Mouse (Mus musculus) gastrocnemius, postnatal 36 days (tissue): Measurements from ENCODE around the gene Carnmt1. TPM values are rescaled to one million over a fixed set of nuclear protein-coding genes. Genes with fewer than 3 reads are reported as not detected.

Source experiments
- DNase-seq, 2 experiments: peaks; one replicate each; pipeline ENCODE4 v3.0.0; 2022
- intact Hi-C: fragments of 180-260 bp; cut with DNase I; formaldehyde crosslinking; loops from one replicate; pipeline ENCODE4 v1.15.1; 2025
- long read RNA-seq, 2 experiments: library from polyadenylated mRNA; stranded (forward); transcript quantifications; one replicate each; pipeline ENCODE4 v2.0.0; 2021
- total RNA-seq, 2 experiments: library from RNA; stranded (reverse); gene quantifications; 2 replicates each; pipeline ENCODE4 v1.2.3; 2021

The Carnmt1 gene
- total RNA-seq = 100 to 1,000 TPM; 125 to 136 TPM
- long read RNA-seq, experiment 1, full-length matches to known transcripts = 152 of 208 reads
- long read RNA-seq, experiment 1, partial matches to known transcripts = 3 of 208 reads
- long read RNA-seq, experiment 1, other reads (novel, unspliced or antisense) = 53 of 208 reads
- long read RNA-seq, experiment 2, full-length matches to known transcripts = 164 of 226 reads
- long read RNA-seq, experiment 2, partial matches to known transcripts = 3 of 226 reads
- long read RNA-seq, experiment 2, other reads (novel, unspliced or antisense) = 59 of 226 reads

- intact Hi-C loops = no loop called here
- DNase-seq = peak; percentile 99
These were observed at the start of gene Carnmt1 for GRCm38 (mm10) chr19:18670608-18671007. Carnmt1 (plus strand) TSS chr19:18670764.

GRCm38 (mm10) chr19:18623894-18624293 is 46.7 kb upstream of the Carnmt1 start:
- intact Hi-C loops = no loop called here
- DNase-seq = no peak

- intact Hi-C loops = no loop called here
These were observed 41.0 kb upstream of the Carnmt1 start for GRCm38 (mm10) chr19:18629589-18629988.

GRCm38 (mm10) chr19:18630221-18631119 is 40.1 kb upstream of the Carnmt1 start:
- DNase-seq = peak in 1 of 2 experiments; percentile 31
- intact Hi-C loops = no loop called here

More at GRCm38 (mm10) chr19:18629589-18629988, 41.0 kb upstream of the Carnmt1 start:
- no peak for DNase-seq

- DNase-seq = peak; percentile 68
- intact Hi-C loops = no loop called here
These were observed 39.4 kb upstream of the Carnmt1 start for GRCm38 (mm10) chr19:18631161-18631643.

GRCm38 (mm10) chr19:18631644-18632219 is 38.8 kb upstream of the Carnmt1 start, which contains the start of the genes Ostf1 and Nmrk1:
Ostf1 (minus strand) TSS chr19:18631823.
Nmrk1 (plus strand) TSS chr19:18631950.
- intact Hi-C loops = no loop called here
- peak; percentile 97 for DNase-seq

- no peak for DNase-seq
These were observed 38.1 kb upstream of the Carnmt1 start for GRCm38 (mm10) chr19:18632231-18633185.

GRCm38 (mm10) chr19:18637954-18638353 is 32.6 kb upstream of the Carnmt1 start:
- DNase-seq = no peak
- intact Hi-C loops = loop anchor here (5.0 kb wide), 1 partner anchor 199 kb away; no protein-coding TSS in a partner anchor

More at GRCm38 (mm10) chr19:18632231-18633185, 38.1 kb upstream of the Carnmt1 start:
- intact Hi-C loops = no loop called here

GRCm38 (mm10) chr19:18638949-18639348 is 31.6 kb upstream of the Carnmt1 start:
- intact Hi-C loops = loop anchor here (5.0 kb wide), 1 partner anchor 198 kb away; no protein-coding TSS in a partner anchor
- no peak for DNase-seq

GRCm38 (mm10) chr19:18639552-18639951 is 31.0 kb upstream of the Carnmt1 start:
- DNase-seq = no peak
- intact Hi-C loops = loop anchor here (5.0 kb wide), 1 partner anchor 198 kb away; no protein-coding TSS in a partner anchor

GRCm38 (mm10) chr19:18641001-18641400 is 29.6 kb upstream of the Carnmt1 start:
- intact Hi-C loops = loop anchor here (5.0 kb wide), 2 partner anchors 41 to 71 kb away; partner anchors contain the start of gene D030056L22Rik
- DNase-seq = no peak

- no peak for DNase-seq
- intact Hi-C loops = loop anchor here (5.0 kb wide), 2 partner anchors 39 to 69 kb away; partner anchors contain the start of gene D030056L22Rik
These were observed 27.2 kb upstream of the Carnmt1 start for GRCm38 (mm10) chr19:18643411-18643810.

- no peak for DNase-seq
- intact Hi-C loops = loop anchor here (5.0 kb wide), 2 partner anchors 38 to 68 kb away; partner anchors contain the start of gene D030056L22Rik
These were observed 26.5 kb upstream of the Carnmt1 start for GRCm38 (mm10) chr19:18644084-18644483.

GRCm38 (mm10) chr19:18646397-18646796 is 24.2 kb upstream of the Carnmt1 start:
- DNase-seq = no peak
- intact Hi-C loops = no loop called here

GRCm38 (mm10) chr19:18646853-18647420 is 23.6 kb upstream of the Carnmt1 start:
- intact Hi-C loops = no loop called here
- no peak for DNase-seq

GRCm38 (mm10) chr19:18647775-18648557 is 22.6 kb upstream of the Carnmt1 start:
- intact Hi-C loops = no loop called here
- peak in 1 of 2 experiments; percentile 26 for DNase-seq

- DNase-seq = no peak
- intact Hi-C loops = no loop called here
These were observed 22.0 kb upstream of the Carnmt1 start for GRCm38 (mm10) chr19:18648558-18648945.

GRCm38 (mm10) chr19:18649955-18650354 is 20.6 kb upstream of the Carnmt1 start:
- DNase-seq = no peak
- intact Hi-C loops = no loop called here
